Mouse (Mus musculus): Measurements from ENCODE around the gene Plcxd1. TPM values are rescaled to one million over a fixed set of nuclear protein-coding genes. Genes with fewer than 3 reads are reported as not detected.

Plcxd1 gene
- polyA plus RNA-seq, 2 experiments = 0.89 to 1.0 TPM

DNA sequence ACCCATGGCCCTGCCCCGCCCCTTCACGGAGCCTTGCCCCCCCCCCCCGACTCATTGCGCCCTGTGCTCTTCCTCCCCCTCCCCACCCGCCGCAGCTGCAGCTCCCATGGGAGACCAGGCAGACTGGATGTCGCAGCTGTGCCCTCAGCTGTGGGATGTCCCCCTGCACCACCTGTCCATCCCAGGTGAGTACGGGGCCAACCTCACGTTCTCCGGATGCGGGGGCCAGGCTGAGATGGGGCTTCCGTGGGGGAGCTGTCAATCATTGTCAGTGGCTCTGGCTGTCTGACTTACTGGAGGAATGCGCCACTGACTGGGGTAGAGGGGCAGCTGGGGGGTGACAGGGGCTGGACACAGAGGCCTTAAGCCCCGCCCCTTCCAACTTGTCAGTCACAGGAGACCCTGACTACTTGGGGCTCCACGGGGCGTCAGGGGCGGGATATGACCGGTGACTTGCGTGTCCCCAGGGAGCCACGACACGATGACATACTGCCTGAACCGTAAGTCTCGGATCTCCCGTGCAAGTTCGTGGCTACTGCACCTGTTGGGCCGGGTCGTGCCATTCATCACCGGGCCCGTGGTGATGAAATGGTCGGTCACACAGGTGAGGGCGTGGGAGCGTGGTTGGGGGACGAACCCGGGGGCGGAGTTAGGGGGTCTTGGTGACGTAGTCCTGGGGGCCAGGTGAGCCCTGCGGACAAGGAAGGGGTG is 1.3 kb downstream of the Plcxd1 start:
- 2% methylated on average over 30 of the region's 37 CpGs for WGBS
- peaks cover 12% of the 10 kb centered on the region; the same call in 1 of the 2 replicates for H3K4me1 ChIP-seq (ENCODE audit: control insufficient read depth, insufficient read depth, low read length)
- DNase-seq (ENCODE audit: low spot score) (peak; percentile 26), ATAC-seq (ENCODE audit: low FRiP score, low read depth) (peak; percentile 2; the same call in 1 of the 2 replicates)
- 0 out of 2 replicates have a peak overlapping the region, but pooled peaks have one; percentile 31 for H3K9ac ChIP-seq (ENCODE audit: low read depth, low read length, severe bottlenecking)
- no peak for TF ChIP-seq POLR2A (IDR thresholded peaks at IDR 0.05; ENCODE audit: borderline replicate concordance, extremely low read depth, insufficient read depth, insufficient read length)
- H3K4me3 ChIP-seq (replicated peaks; ENCODE audit: low read length) = peak overlapping the region; percentile 38
- H3K36me3 ChIP-seq (ENCODE audit: control insufficient read depth, insufficient read depth, low read length) = peaks cover 33% of the 10 kb centered on the region
- H3K9me3 ChIP-seq (ENCODE audit: control insufficient read depth, low read length) = no peaks in the 10 kb centered on the region
- H3K27ac ChIP-seq (replicated peaks; ENCODE audit: low read depth, low read length) = no peak overlapping the region
- H3K4me2 ChIP-seq (replicated peaks; ENCODE audit: low read depth, low read length, severe bottlenecking) = peak overlapping the region; percentile 76
- H3K27me3 ChIP-seq (ENCODE audit: control insufficient read depth, insufficient read depth, low read length) = no peaks in the 10 kb centered on the region

GRCm38 (mm10) chr5:110101716-110102347 is 2.1 kb downstream of the Plcxd1 start:
- no peak overlapping the region for H3K27ac ChIP-seq (replicated peaks; ENCODE audit: low read depth, low read length)

DNA sequence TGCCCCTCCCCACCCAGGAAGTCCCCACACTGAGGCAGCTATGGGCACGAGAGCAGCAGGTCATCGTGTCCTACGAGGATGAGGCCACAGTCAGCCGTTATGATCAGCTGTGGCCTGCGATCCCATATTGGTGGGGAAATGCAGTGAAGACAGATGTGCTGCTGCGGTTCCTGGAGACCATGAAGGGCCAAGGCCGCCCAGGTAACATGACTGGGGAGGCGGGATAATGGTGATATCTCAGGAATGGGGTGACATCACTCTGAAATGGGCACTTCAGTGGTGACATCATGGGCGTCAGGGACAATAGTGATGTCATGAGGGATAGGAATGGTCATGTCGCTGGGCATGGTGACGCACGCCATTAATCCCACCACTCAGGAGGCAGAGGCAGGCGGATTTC is 2.7 kb downstream of the Plcxd1 start:
- H3K4me1 ChIP-seq (ENCODE audit: control insufficient read depth, insufficient read depth, low read length) = peaks cover 22% of the 10 kb centered on the region
- no peak overlapping the region for H3K27ac ChIP-seq (replicated peaks; ENCODE audit: low read depth, low read length)
- no peak overlapping the region for H3K4me3 ChIP-seq (replicated peaks; ENCODE audit: low read length)
- H3K9me3 ChIP-seq (ENCODE audit: control insufficient read depth, low read length) = no peaks in the 10 kb centered on the region
- WGBS = 91% methylated on average over 13 of the region's 13 CpGs
- no peaks in the 10 kb centered on the region for H3K27me3 ChIP-seq (ENCODE audit: control insufficient read depth, insufficient read depth, low read length)
- no peak overlapping the region for H3K4me2 ChIP-seq (replicated peaks; ENCODE audit: low read depth, low read length, severe bottlenecking)
- no peak overlapping the region for H3K9ac ChIP-seq (ENCODE audit: low read depth, low read length, severe bottlenecking)
- ATAC-seq (ENCODE audit: low FRiP score, low read depth) (no peak), DNase-seq (ENCODE audit: low spot score) (no peak)
- H3K36me3 ChIP-seq (ENCODE audit: control insufficient read depth, insufficient read depth, low read length) = peaks cover 40% of the 10 kb centered on the region
- no peak for TF ChIP-seq POLR2A (IDR thresholded peaks at IDR 0.05; ENCODE audit: borderline replicate concordance, extremely low read depth, insufficient read depth, insufficient read length)

More at GRCm38 (mm10) chr5:110101716-110102347, 2.1 kb downstream of the Plcxd1 start:
- peak overlapping the region; percentile 31; the same call in 1 of the 2 replicates for H3K9ac ChIP-seq (ENCODE audit: low read depth, low read length, severe bottlenecking)
- H3K4me3 ChIP-seq (replicated peaks; ENCODE audit: low read length) = peak overlapping the region; percentile 38
- peaks cover 19% of the 10 kb centered on the region for H3K4me1 ChIP-seq (ENCODE audit: control insufficient read depth, insufficient read depth, low read length)
- H3K36me3 ChIP-seq (ENCODE audit: control insufficient read depth, insufficient read depth, low read length) = peaks cover 40% of the 10 kb centered on the region
- WGBS = 17% methylated on average over 34 of the region's 34 CpGs
- DNase-seq (ENCODE audit: low spot score) (no peak), ATAC-seq (ENCODE audit: low FRiP score, low read depth) (no peak)
- TF ChIP-seq POLR2A (IDR thresholded peaks at IDR 0.05; ENCODE audit: borderline replicate concordance, extremely low read depth, insufficient read depth, insufficient read length) = no peak
- H3K27me3 ChIP-seq (ENCODE audit: control insufficient read depth, insufficient read depth, low read length) = no peaks in the 10 kb centered on the region
- H3K4me2 ChIP-seq (replicated peaks; ENCODE audit: low read depth, low read length, severe bottlenecking) = peak overlapping the region; percentile 76
- no peaks in the 10 kb centered on the region for H3K9me3 ChIP-seq (ENCODE audit: control insufficient read depth, low read length)

GRCm38 (mm10) chr5:110102853-110103625 is 3.3 kb downstream of the Plcxd1 start:
- no peak for ATAC-seq (ENCODE audit: low FRiP score, low read depth)
- no peak overlapping the region for H3K27ac ChIP-seq (replicated peaks; ENCODE audit: low read depth, low read length)
- H3K27me3 ChIP-seq (ENCODE audit: control insufficient read depth, insufficient read depth, low read length) = no peaks in the 10 kb centered on the region
- H3K36me3 ChIP-seq (ENCODE audit: control insufficient read depth, insufficient read depth, low read length) = peaks cover 40% of the 10 kb centered on the region
- H3K9ac ChIP-seq (ENCODE audit: low read depth, low read length, severe bottlenecking) = no peak overlapping the region
- no peaks in the 10 kb centered on the region for H3K9me3 ChIP-seq (ENCODE audit: control insufficient read depth, low read length)
- no peak overlapping the region for H3K4me3 ChIP-seq (replicated peaks; ENCODE audit: low read length)
- H3K4me2 ChIP-seq (replicated peaks; ENCODE audit: low read depth, low read length, severe bottlenecking) = no peak overlapping the region
- WGBS = 95% methylated on average over 19 of the region's 19 CpGs
- no peak for TF ChIP-seq POLR2A (IDR thresholded peaks at IDR 0.05; ENCODE audit: borderline replicate concordance, extremely low read depth, insufficient read depth, insufficient read length)
- peaks cover 22% of the 10 kb centered on the region for H3K4me1 ChIP-seq (ENCODE audit: control insufficient read depth, insufficient read depth, low read length)
- no peak for DNase-seq (ENCODE audit: low spot score)

Measured in limb, embryonic 14.5 days (tissue).